Mouse (Mus musculus) adrenal gland, postnatal 36 days (tissue): ENCODE results near the gene Cyp4f17. TPM values are rescaled to one million over a fixed set of nuclear protein-coding genes. Genes with fewer than 3 reads are reported as not detected.
"Not testable (repeated sequence)": the region's sequence is repeated elsewhere in the genome, so short reads cannot be mapped to it uniquely, and the experiment has no call there.

Experiments
- DNase-seq, 2 experiments: peaks; one replicate each; pipeline ENCODE4 v3.0.0; 2021; ENCODE audit warnings: mixed read lengths in 1 of 2
- total RNA-seq, 2 experiments: library from RNA; stranded (reverse); gene quantifications; 2 replicates each; pipeline ENCODE4 v1.2.3; 2021

The Cyp4f17 gene
- total RNA-seq, 2 experiments from 2014 or later = 6.9 to 8.8 TPM

DNA sequence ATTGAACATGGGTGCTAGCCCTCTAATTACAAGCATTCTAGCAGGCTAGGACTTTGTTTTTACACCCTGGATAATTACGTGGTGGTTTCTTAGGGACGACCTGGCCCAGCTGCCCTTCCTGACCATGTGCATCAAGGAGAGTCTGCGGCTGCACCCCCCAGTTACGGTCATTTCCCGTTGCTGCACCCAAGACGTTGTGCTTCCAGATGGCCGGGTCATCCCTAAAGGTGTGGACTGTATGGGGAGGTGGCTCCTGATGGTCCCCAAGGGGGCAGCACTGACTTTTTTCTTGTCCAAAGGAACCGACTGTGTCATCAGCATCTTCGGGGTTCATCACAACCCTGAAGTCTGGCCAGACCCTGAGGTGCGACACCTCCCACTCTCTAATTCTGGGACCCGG, 21.9 kb downstream of the Cyp4f17 start:
- no peak for DNase-seq

GRCm38 (mm10) chr17:32528408-32529337, 22.8 kb downstream of the Cyp4f17 start:
- DNase-seq = peak; percentile 93 to 94

GRCm38 (mm10) chr17:32532356-32532755, 26.5 kb downstream of the Cyp4f17 start:
- not testable (repeated sequence) for DNase-seq

- no peak for DNase-seq
Measured at GRCm38 (mm10) chr17:32534068-32534467, 28.2 kb downstream of the Cyp4f17 start.

DNA sequence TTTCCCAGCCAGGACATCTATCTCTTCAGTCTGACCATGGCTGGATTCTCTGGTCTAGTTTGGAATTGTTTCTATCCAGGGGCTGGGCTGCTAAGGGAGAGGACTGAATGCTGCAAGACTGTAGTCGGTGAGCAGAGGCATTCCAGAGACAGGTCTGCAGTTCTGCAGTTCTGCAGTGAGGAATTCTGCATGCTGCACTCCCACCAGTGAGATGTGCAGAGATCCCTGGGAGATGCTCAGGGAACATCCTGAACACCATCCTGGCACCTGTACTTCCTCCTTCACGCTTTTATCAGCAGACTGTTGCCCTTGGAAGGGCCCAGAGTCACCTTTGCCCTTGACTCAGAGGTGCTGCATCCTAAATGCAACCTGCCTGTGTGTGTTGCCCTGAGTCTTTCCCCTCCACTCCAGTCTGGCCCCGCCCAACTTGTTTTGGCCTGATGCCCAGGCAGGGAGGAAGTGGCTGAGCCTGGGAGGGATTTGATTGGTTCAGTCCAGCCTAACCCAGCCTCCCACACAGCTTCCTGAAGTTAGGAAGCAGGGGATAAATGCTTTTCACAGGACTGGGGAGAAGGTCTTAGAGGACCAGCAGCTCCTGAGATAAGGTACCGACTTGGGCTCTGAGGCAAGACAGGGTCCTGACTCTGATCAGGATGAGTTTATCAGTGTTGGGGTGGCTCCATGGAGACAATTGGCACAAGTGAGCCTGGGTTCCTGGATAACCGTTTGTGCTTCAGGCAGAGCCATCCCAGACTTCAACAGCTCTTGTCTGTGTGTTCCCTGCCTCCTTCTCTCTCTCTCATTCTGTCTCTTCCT, 30.4 kb downstream of the Cyp4f17 start, which contains the start of gene Cyp4f16:
TSS of gene Cyp4f16 (plus strand) at position 508 of the 816 bp plus-strand sequence.
- DNase-seq = peak; percentile 90 to 93

GRCm38 (mm10) chr17:32536867-32537250, 31.0 kb downstream of the Cyp4f17 start:
- DNase-seq = peak; percentile 65 to 66

DNA sequence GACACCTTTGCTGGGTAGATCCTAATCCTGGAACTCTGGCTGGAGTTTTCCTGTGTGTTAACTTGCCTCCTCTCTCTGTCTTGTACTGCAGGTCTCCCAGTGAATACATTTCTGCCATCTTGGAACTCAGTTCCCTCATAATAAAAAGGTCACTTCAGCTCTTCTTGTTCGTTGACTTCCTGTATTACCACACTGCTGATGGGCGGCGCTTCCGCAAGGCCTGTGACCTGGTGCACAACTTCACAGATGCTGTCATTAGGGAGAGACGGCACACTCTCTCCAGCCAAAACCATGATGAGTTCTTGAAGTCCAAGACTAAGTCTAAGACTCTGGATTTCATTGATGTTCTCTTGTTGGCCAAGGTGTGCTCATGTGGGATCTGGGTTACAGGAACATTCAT, 38.9 kb downstream of the Cyp4f17 start:
- not testable (repeated sequence) for DNase-seq

DNA sequence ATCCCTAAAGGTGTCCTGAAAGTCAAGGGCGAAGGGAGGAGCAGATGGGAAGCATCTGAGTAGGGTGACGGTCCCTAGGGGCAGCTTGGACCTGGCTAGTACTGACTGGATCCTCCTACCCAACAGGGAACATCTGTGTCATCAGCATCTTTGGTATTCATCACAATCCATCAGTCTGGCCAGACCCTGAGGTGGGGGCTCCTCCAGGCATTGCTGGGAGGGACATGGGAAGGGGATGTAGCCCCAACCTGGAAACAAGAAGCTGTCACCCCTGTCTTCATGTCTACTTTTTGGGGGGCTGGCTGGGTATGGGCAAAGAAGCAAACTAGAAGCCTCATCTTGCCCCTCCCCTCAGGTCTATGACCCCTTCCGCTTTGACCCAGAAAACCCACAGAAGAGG, 44.5 kb downstream of the Cyp4f17 start:
- DNase-seq = not testable (repeated sequence)

GRCm38 (mm10) chr17:32550900-32551770, 45.3 kb downstream of the Cyp4f17 start:
- peak; percentile 85 to 88 for DNase-seq

DNA sequence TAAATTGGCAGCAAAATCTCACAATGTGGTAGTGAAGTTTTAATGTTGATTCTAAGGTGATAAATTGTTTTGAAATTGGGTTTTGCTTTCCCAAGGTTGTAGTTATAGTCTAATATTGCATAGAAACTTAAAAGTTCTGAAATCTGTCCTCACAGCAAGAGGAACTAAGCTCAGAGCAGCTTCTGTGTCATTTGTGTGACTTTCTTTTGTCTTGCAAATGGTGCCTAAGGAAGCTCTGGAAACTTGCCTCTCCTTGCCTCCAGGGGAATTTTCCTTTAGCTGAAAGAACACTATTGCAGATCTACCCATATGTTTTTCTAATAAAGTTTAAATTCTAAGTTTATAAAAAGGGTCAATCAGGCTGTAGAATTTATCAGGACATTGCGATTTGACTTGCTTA, 47.2 kb downstream of the Cyp4f17 start:
- not testable (repeated sequence) for DNase-seq

GRCm38 (mm10) chr17:32554368-32554767, 48.5 kb downstream of the Cyp4f17 start:
- not testable (repeated sequence) for DNase-seq

- not testable (repeated sequence) for DNase-seq
Measured at GRCm38 (mm10) chr17:32563301-32563700, 57.5 kb downstream of the Cyp4f17 start.

DNA sequence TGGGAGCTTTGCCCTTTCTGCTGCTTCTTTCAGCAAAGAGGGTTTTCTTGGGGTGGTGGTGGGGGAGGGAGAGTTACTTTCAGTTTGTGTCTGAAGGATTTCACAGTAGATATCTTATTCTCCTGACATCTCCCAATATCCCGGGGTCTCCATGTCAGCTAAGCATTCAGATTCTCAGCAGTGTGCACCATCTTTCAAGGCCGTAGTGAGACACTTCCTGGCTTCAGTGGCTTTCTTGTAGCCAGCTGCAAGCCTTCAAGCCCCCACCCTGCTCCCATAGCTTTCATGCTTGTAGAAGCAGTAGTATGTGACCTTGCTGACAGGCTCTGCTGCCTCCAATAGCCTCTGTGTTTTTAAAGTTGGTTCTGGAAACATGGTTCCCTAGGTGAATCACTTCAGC, 67.4 kb downstream of the Cyp4f17 start:
- not testable (repeated sequence) for DNase-seq

- DNase-seq = no peak
Measured at GRCm38 (mm10) chr17:32577496-32578186, 71.8 kb downstream of the Cyp4f17 start.

Other genes starting within 250 kb of the Cyp4f17 start
- 100 to 1,000 TPM in 1 of 2 experiments, 10 to 100 TPM in 1; 90.3 to 112 TPM for gene Brd4, start 221.3 kb upstream of the Cyp4f17 start, total RNA-seq
- 10 to 100 TPM; 55.1 to 77.5 TPM for gene Akap8, start 184.8 kb upstream of the Cyp4f17 start, total RNA-seq
- gene Akap8l, start 155.4 kb upstream of the Cyp4f17 start, total RNA-seq = 100 to 1,000 TPM in 1 of 2 experiments, 10 to 100 TPM in 1; 81.2 to 102 TPM
- gene Wiz, start 116.6 kb upstream of the Cyp4f17 start, total RNA-seq = 10 to 100 TPM; 48.5 to 49.9 TPM
- gene Rasal3, start 102.5 kb upstream of the Cyp4f17 start, total RNA-seq = 1 to 10 TPM; 1.2 to 1.8 TPM
- under 1 TPM in 1 of 2 experiments, not detected in 1; 0.16 TPM for gene Pglyrp2, start 81.9 kb upstream of the Cyp4f17 start, total RNA-seq
- not detected for gene Cyp4f39, start 53.3 kb upstream of the Cyp4f17 start, total RNA-seq
- 10 to 100 TPM; 10.1 to 12.4 TPM for gene Cyp4f16, start 30.5 kb downstream of the Cyp4f17 start, total RNA-seq
- gene Cyp4f37, start 115.3 kb downstream of the Cyp4f17 start, total RNA-seq = not detected
- gene Cyp4f40, start 152.8 kb downstream of the Cyp4f17 start, total RNA-seq = not detected
- 1 to 10 TPM; 1.3 to 4.0 TPM for gene Cyp4f15, start 179.6 kb downstream of the Cyp4f17 start, total RNA-seq